Mouse (Mus musculus) cerebellum, postnatal 36 days (tissue): ENCODE data around the gene Tas2r116.

Experiments used
- DNase-seq, 2 experiments: peaks; one replicate each; pipeline ENCODE4 v3.0.0; 2021 to 2022; ENCODE audit warnings: mixed read lengths in 2 of 2

Gene Tas2r116

DNA sequence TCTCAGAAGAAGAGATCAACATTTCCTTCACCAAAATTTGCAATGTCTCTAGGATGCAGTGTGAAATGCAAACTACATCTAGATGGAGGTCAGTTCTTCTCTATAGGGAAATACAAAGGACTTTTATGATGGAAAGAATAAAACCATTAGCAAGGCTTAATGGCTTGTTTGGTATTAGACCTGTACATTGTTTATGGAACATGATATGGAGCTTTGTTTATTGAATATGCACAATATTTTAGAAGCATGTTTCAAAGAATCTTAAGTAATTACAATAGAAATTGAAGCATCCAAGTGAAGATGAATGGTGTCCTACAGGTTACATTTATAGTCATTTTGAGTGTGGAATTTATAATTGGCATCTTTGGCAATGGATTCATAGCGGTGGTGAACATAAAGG lies at the start of gene Tas2r116:
TSS of gene Tas2r116 (plus strand) at position 301 of the 400 bp plus-strand sequence.
- DNase-seq = no peak

DNA sequence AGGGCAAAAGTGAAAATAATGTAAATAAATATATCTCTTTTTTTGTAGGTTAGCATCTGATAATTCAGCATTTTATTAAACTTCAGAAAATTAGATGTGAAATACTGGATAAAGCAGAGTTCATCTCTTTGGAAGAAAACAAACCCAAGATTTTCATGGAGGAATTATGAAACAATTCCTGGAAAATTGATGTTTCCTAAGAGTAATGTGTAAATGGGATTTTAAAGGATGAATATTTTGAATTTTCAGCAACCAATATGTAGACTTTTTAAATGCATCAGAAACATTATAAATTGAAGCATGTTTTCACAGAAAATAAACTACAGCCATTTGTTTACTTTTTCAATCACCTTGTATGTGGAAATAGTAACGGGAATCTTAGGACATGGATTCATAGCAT lies 8.4 kb upstream of the Tas2r116 start, which contains the start of gene Tas2r123:
TSS of gene Tas2r123 (plus strand) at position 301 of the 400 bp plus-strand sequence.
- DNase-seq = no peak

DNA sequence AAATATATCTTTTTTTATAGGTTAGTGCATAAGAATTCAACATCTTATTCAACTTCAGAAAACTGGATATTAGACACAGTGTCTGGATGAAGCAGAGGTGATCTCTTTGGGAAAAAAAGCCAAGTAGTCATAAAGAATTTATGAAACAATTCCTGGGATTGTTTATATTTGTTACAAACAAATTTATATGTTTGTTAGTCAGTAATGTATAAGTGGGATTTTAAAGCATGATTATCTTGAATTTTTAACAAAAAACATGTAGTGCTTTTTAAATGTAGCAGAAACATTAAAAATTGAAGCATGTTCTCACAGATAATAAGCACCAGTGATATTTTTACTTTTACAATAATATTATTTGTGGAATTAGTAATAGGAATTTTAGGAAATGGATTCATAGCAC lies 12.5 kb downstream of the Tas2r116 start, which contains the start of gene Tas2r110:
TSS of gene Tas2r110 (plus strand) at position 301 of the 400 bp plus-strand sequence.
- DNase-seq = no peak

DNA sequence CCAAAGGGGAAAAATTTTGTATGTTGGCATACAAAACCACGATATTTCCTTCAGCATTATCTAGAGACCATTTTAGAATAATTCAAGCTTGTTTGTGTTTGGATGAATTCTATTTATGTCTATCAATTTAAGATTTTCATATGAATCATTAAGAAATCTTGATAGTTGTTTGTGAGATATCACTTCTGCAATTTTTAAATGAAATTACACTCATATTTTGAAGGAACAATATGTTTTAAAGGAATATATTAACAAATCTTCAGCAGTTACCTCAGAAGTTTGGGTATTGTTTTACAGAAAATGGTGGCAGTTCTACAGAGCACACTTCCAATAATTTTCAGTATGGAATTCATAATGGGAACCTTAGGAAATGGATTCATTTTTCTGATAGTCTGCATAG lies 37.5 kb downstream of the Tas2r116 start, which contains the start of gene Tas2r113:
TSS of gene Tas2r113 (plus strand) at position 301 of the 400 bp plus-strand sequence.
- DNase-seq = no peak
